Mouse (Mus musculus): ENCODE measurements around the gene Cdk19.
"Not testable (repeated sequence)": the region's sequence is repeated elsewhere in the genome, so short reads cannot be mapped to it uniquely, and the experiment has no call there.

Cdk19 gene

DNA sequence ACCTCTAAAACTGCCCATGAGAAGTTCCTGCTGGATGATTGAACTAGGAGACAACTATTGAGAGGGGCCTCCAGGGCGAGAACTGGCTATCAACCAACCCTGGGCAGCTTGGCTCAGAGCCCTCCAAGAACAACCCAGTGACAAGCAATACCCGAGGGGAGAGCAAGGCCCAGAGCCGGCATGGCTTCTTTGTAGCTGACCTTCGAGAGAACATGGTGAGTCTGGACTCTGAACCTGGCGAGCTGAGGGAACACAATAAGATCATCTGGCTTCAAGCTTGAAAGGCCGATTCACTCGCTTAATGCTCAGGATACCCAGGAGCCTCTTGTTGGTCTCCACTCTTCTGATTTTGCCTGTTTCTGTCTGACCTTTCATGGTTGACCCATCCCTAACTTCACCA lies 151.8 kb downstream of the Cdk19 start:
- no peak for DNase-seq

DNA sequence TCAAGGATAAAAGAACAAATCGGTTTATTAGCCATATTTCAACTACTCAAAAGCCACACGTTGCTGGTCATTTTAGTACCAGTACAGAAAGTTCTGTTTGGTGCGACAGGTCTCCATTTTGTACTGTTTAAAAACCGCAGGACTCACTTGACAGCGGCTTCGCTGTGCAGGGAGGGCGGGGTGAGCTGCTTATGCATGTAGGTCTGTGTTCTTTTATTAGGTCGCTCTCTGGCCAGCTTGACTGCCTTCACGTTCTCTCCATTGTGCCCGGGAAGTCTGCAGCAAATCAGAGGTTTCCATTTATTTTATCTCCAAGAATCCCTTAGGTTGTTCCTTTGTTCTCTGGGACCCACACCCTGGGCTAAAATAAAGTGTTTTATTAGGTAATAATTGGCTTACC lies 152.4 kb downstream of the Cdk19 start:
- DNase-seq = no peak

DNA sequence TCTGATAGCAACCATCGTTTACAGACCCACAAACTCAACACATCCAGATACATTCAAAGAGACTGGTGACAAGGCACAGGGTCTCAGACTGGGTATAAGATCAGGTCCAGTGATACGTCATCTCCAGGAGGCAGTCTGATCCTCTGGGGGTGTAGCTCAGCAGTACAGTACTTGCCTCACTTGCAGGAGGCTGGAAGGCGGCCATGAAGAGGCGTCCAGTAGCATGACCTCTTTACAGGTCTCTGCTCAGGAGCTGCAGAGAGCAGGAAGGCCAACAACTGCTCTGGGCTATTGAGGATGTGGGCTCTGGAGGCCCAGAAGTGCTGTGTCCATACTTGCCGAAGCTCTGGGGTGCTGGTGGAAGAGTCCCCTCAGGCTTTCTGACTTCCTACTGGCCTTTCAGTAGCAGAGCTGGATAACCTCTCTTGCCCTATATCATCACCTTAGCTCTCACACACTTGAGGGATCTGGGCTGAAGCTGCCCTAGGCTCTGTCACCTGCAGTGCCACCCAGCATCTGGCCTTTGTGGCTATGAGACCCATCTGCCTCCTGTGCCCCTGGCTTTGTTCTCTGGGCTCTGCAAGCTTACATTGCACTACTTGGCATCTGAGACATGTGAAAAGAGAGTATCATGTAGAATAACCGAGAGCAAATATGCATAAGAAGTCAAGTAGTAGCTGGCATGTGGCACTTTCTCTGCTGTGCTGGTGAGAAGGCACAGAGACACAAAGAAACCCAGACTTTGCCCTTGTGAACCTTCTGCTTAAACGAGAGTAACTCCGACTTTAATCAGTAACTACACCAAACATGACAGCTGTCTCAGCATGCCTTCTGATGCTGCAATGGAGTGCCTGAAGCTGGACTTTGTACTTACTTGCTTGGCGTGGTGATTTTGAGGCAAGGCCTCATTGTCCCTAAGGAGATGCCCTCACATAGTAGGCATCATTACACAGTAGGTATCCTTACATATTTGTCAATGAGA lies 155.1 kb downstream of the Cdk19 start:
- no peak for DNase-seq

DNA sequence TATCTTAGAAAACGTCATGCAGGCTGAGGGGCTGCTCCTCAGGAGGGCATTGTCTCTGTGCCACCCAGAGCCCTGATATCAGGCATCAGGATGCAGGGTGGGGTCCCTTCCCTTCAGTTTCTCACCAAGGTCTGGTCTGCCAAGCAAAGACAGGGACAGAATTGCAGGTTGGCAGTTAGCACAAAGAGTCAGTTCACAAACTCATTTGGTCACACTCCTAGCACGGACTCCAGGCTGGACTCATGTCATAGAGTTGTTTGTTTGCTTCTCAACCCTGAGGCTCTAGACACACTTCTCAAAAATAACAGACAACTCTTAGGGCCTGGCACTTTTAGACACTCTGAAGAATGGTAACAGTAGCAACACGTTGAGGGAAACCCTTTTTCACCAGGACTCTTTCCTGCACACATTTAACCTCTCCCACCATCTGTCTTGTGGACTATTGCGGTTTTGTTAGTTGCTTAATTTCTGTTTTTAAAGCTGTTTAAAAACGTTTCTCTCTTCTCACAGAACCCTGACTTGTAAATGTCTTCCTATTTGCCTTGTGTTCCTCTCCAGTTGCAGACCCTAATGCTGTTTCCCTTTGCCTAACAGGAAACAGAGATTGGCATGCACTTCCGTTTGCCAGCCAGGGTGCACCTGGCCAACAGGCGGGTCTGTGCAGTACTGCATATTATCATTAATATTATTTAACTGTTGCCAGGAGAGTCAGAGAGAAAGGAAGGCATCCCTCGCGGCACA lies 158.1 kb downstream of the Cdk19 start:
- no peak for DNase-seq

DNA sequence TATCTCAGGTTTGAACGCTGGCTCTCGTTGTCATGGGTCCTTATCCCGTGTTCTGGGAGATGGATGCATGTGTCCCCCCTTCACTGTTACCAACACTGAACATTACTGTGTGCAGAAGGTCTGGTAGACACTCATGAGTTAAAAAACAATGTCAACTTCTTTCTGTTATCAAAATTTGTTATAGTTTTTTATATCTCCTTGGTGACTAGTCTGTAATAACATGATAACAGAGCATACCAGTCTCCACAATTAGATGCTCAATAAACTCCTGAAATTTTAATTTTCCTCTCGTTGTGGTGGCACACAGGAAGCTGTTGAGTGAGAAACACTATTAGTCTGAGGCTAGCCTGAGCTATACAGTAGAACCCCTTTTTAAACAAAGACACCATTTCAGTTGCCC lies 159.1 kb downstream of the Cdk19 start:
- DNase-seq = no peak

DNA sequence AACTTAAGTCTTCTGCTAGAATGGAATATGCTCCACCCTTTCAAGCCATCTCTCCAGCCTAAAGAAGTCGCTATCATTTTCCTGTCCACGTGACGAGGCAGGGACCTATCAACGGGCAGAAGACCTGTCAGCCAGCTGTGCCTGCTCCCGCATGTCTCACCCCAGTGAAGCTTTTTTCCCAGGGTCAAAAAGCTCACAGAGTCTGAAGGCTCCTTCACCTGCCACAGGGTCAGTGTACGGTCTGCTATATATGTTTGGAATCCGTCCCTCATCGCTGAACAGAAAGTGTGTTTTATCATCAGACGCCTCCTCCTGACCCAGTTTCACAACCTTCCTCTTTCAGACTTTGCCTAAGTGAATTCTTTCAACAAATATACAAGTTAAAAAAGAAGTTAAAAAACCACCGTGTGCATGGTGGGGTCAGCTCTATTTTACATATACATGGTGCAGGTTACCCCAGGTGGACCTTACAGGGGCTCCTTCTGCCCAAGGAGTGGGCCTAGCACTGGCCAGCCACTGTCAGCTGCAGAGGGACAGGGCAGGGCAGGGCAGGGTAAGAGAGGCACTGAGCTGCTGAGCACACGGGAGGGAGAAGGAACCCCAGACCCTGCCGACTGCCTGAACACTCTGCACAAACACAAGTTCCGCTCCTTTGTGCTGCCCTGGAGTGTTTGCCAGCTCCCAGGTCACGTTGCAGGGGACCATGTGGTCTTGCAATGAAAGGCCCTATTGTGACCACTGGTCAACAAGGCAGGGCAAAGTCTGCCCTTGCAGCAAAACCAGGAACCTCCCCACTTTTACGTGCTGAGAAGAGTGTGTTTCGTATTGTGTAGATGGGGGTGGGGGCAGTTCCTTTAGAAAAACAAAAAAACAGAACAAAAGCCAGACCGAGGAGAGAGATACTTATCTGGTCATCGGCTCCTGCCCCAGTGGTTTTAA lies 160.2 kb downstream of the Cdk19 start:
- peak; percentile 59 for DNase-seq

DNA sequence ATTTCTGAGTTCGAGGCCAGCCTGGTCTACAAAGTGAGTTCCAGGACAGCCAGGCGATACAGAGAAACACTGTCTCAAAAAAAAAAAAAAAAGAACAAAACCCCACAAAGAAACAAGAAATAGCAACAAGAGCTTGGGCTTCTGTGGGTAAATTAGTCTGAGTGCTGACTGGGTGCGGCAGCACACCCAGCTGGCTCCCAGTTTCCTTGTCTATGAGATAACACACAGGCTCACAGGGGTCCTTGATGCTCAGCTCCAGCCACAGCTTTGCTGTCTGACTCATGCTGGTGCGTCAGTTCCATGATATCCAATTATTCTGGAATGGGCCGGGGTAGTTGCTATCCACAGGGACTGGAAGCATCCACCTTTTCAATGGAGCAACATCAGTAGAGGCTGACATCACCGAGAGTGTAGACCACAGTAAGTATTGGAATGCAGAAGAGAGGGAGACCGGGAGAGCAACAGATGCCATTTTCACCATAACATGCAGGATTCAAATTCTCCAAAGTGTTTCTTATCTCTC lies 161.4 kb downstream of the Cdk19 start:
- DNase-seq = no peak

DNA sequence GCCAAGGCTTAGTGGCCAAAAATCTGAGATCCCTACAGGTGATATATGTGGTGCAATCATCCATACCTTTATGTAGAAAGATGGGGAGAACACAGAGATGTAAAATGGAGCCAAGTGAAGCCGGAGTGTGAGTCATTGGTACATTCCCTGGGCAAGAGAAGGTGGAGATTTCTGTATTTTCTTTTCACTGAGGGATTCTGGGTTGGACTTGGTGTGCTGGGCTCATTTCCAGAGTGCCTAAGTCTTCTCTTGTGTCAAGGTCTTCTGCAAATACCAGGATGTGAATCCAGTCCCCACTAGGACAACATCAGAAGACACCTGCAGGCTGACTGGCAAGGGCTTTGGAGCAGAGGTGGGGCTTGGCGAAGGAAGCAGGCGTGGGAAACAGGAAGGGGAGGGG lies 163.4 kb downstream of the Cdk19 start:
- DNase-seq = no peak

DNA sequence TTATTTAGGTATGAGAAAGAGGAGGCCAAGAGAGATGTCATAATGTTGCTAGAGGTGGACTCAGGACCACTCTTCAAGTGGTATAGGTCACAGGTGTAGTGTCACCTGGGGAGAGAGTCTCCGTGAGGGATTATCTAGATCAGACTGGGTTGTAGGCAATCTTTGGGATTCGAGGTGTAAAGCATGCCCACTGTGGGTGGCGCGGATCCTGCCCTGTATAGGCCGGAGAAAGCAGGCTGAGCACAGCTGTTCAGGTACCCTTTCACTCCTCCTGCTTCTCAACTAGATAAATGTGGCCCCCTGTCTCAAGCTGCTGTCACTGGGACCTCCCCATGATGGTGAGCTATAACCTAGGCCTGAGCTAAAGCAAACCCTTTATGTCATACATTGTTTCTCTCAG lies 171.0 kb downstream of the Cdk19 start:
- DNase-seq = no peak

DNA sequence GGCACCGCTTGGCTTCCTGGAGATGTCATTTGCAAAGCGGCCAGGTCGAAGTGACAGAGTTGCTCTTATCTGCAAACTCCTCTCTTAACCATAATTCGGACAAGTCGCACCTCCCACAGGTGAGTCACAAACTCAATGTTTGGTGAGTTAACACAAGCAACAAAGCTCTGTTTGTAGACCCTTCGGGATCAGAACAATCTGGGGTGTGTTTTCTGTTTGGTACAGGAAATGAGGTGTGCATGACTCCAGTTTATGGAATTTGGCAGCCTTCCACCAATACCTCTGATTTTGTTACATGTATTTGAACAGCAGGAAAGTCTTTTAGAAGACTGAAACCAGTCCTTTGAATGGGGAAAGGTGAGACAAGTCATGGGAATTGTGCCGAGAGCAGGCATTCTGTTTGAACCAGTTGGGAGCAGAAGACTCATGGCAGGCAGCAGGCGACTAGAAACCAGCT lies 171.9 kb downstream of the Cdk19 start:
- DNase-seq = no peak

DNA sequence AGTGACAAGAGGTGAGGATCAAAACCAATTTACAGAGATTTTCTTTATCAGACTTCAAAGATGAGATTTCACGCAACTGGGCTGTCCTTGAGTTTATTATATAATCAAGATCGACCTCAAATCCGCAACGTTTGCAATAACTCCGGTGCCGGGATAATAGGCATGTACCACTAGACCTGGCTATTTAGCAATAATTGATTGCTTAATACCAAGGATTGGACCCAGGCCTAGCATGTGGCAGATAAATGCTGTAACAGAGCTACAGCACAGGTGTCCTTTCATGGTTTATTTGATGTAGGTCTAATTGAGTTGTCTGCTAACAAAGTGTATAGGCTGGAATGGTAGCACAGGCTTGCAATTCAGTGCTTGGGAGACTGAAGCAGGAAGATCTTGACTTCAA lies 172.8 kb downstream of the Cdk19 start:
- DNase-seq = no peak

DNA sequence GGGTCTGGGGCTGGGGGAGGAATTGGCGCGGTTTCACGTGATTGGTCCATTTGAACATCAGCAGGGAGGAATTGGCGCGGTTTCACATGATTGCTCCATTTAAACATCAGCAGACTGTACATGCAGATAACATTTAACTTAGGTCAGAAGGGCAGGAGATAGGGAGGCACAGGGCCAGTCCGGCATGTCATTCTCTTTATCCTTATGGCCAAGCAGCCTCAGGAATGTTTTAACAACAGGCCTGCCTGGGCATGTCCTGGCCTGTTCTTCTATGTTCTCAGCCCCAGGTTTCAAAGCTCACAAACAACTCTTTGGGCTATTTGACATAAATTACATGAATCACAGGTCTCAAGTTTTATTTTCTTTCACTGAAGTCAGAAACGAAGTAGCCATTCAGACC lies 173.6 kb downstream of the Cdk19 start:
- not testable (repeated sequence) for DNase-seq

DNA sequence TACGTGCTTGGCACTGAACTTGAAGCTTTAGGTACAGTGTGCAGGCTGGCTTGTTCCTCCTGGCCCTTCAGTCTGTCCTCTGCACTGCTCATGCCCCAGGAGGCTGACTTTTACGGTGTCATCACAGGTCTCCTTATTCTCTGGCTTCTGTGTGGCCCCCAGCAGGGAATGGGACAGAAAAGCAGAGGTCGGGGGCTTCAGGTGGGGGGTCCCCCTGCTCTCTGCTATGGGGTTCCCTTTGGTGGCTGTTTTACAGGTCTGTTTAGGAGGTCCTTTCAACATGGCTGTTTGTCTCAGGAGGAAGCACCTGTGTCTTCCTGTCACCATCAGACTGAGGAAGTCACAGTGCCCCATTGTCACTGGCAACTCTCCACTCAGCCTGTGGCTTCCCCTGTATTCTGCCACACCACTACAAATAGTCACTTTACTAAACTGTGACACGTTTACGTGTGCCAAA lies 175.9 kb downstream of the Cdk19 start:
- no peak for DNase-seq

DNA sequence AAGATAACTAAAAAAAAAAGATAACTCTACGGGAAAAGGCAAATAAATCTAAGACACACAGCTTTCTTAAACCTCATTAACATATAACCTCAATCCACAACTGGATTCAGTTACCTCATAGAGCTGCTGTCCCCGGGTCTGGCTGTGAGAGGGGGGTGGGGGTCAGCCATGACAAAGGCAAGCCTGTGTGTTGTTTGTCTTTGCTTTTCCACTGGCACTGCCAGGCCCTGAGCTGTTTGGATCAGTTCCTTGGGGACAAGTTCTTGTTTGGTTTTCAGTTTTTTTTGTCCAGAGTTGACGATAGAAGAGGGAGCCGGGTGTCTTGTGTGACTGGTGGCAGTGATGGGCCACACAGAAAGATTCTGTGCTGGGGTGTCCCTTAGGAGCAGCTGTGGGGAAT lies 177.1 kb downstream of the Cdk19 start:
- DNase-seq = peak; percentile 50

DNA sequence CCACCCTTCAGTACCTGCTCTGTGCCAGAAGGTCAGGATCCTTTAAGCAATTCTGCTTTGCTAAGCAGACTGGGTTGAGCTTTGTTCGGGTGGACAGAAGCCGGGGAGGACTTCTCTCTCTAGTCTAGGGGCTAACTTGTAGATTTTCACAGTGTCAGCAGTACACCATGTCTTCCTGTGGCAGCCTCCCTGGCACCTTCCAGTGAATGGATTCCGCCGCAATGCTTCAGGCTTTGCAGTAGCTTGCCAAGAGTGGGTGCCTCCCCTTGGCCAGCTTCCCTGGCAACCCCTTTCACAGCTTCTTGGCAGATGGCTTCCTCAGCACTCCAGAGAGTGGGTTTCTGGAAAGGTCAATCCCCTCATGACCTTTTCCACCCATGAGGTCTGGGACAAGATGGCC lies 180.2 kb downstream of the Cdk19 start:
- DNase-seq = peak; percentile 41

DNA sequence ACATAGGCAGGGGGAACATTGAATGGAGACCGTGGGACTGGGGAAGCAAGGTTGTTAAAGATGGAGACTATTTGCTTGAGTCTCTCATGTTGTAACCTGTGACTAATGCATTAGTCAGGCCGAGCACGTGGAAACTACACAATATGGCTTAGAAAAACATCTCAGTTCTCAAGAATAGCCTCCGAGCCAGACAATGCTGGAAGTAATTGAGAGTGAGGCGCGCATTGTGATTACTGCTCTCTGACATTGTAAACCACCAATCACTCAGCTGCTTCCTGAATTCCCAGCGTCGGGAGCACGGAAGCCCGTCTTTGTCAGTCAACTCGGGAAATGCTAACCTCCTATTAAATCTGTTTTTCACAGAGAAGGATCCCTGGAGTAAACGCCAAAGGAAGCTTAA lies 182.2 kb downstream of the Cdk19 start:
- no peak for DNase-seq

DNA sequence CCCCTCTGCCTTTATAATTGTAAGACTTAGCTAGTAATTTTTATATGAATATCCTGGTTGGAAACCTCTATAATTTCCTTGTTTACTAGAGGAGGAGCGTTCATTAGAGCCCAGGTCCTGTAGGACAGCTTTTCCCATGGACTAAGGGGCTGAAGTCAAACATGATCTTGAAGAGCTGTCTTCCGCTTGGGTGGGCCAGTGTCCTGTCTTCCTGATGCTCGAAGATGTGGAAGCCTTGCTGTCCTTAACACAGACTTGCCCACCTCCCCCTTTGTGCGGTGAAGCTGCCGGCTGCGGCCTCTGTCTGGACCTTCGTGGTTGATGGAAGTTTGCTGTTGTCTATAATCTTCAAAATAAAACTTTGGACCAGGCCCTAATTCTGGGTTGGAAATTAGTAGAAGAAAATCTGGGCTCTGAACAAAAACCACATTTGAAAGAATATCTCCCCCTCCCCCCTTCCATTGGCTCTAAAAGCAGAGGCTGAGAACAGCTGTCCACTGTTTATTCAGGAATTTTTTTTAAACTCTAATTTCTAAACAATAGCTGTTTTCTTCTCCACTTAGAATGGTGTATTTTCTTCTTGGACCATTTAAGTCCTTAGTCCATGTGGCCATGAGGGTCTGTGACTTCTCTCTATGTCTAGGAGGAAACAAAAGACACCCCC lies 184.1 kb downstream of the Cdk19 start:
- no peak for DNase-seq

DNA sequence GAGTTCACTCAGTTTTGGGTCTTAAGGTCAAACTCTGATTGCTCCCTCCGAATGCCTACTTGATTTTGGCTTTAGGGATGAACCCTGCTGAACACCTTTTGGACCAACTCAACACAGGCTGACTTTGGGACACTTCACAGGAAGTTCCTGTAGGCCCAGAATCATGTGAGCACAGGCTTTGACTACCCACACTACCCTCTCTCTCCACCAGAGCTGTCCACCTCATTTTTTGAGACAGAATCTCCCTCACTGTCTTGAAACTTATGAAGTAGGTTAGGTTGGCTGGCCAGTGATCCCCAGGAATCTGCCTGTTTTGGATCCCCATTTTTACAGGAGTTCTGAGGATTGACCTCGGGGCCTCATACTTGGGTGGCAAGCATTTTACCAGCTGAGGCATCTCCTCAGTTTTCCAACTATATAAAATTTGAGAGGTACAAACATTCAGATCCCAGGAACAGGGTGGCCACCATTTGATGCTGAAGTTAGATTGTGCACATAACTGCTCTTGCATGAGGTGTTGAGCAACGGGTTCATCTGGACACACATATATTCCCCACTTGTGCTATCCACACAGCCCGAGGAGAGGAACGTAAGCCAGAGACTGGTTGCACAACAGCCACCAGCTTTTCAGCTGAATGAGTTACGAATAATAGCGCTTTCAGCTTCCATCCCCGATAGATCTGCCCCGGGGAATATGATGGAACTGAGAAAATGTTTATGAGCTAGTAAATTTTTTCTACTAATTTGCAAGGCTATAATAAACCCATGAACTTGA lies 184.9 kb downstream of the Cdk19 start:
- no peak for DNase-seq

DNA sequence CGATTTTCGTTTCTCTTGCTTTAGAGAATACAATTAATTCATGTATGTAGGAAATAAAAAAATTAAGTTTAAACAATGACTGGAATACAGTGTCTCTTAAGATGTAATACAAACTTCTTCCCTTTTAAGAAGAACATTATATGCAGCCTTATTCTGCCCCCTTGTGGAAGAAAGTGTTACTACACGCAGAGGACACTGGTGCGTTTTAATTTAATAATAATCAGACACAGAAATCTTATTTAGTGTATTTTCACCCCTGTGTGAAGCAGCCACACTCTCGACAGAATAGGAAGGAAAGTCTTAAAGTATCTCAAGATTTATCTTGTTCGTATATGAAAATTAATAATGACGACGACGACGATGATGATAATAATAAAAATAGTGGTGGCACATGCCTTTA lies 185.6 kb downstream of the Cdk19 start:
- DNase-seq = no peak

DNA sequence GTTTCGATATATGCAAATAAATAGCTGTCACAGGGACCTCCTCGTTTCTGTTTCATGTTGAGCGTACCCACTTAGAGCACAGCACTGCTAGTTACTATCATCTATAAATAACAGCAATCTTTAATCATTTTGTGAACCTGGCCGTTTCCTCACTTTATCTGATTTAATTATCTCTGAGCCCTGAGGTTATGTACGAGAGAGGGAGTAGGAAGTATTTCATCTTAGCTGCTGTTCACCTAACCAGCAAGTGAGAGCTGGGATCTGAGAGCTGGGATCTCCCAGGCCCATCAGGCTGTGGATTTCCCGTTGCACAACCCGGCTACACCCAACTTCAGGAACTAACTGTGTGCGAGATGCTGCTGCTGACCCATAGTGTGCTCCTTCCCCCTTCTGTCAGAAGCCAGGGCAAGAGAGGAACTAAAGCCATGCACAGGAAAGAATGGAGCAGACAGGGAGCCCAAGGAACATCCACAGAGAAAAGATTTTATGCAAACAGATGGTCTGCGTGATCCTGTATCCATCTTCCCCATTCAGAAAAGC lies 186.3 kb downstream of the Cdk19 start:
- DNase-seq = no peak

DNA sequence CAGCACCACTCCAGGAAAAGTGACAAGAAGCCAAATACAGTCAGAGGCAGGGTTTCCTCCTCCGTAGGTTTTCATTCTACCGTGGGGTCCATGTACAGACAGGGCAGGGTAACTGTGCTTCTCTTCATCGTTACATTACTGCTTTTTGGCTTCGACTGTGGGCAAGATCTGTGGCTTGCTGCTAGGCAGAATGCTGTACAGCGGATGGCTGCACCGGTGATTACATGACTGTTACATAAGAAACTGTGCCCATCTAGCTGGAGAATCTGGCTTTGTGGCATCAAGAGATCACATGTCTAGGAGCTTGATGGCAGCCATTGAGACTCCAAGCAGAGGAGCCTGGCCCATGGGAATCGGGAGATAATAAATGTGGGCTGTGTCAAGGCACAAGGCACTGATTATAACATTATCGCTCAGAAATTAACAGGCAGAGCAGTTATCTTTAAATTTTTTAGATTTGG lies 187.0 kb downstream of the Cdk19 start:
- DNase-seq = no peak

Data from cerebellum, adult 11-12 months (tissue).